Mouse (Mus musculus): ENCODE measurements at regions not wholly inside any gene's neighbourhood (a gene's known extent, or its start where the extent isn't known, plus 50 kb on each side); places are given as distances from the start of the nearest gene placed in this dataset.

DNA sequence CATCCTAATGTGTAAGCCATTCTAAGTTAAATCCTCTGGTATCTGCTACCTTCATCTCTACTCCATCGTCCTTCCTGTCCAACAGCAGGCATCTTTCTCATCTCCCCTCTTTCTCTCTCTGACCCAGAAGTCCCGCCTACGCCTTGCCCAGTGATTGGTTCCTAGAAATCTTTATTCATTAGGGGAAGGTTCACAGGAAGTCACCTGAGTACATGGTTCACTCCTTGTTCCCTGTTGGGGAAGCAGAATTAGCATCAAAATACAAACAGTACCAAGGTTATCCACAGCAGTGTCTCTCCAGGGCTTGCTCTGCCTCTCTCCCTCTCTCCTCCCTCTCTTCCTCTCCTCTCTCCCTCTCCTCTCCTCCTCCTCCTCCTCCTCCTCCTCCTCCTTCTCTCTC, 319.4 kb downstream of the Nkx6-1 start:
- no peak for TF ChIP-seq CTCF (IDR thresholded peaks at IDR 0.05; ENCODE audit: borderline replicate concordance, extremely low read depth, insufficient read depth, insufficient read length)
- TF ChIP-seq POLR2A (IDR thresholded peaks at IDR 0.05; ENCODE audit: borderline replicate concordance, extremely low read depth, insufficient read depth, insufficient read length, poor library complexity, severe bottlenecking): no peak

Data from brain, embryonic 14.5 days (tissue).